Mouse (Mus musculus) left cerebral cortex, adult 9 months (tissue): ENCODE results near the gene Hs2st1.

Experiments
- DNase-seq, 2 experiments: peaks; one replicate each; pipeline ENCODE4 v3.0.0; 2022; ENCODE audit warnings: low spot score in 2 of 2

The Hs2st1 gene

GRCm38 (mm10) chr3:144437871-144438398 is 132.0 kb downstream of the Hs2st1 start:
- DNase-seq = no peak

DNA sequence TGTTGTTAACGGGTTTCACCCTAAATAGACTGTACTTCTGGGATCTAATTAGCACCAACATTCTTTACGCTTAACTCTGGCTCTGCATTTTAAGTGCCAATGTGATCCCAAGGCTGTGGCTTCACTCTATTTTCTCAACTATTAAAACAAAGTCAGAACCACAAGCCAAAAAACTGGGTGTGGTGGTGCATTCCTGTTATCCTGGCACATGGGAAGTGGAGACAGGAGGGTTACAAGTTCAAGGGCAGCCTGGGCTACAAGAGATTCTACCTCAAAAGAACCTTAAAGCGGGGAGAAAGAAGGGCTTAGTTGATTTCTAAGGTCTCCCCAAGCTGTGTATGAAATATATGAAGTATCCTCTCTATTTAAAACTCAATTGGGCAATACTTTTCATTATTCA is 133.9 kb downstream of the Hs2st1 start:
- no peak for DNase-seq

DNA sequence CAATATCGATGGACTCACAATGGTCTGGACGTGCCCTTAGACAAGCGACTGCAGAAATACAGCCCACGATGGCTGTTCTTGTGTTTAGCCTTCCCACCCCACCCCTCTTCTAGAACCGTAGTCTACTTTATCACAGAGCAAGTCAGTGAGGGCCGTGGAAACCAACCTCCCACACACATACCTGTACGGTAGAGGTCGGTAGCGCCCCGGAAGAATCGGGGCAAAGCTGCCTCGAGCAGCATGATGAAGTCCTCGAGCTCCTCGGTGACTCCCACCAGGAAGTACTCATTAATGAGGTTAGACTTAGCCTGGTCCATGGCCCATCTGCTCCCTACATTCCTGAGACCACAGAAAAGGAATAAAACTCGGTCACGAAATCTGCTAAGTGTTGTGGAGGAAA is 134.7 kb downstream of the Hs2st1 start:
- DNase-seq = no peak

DNA sequence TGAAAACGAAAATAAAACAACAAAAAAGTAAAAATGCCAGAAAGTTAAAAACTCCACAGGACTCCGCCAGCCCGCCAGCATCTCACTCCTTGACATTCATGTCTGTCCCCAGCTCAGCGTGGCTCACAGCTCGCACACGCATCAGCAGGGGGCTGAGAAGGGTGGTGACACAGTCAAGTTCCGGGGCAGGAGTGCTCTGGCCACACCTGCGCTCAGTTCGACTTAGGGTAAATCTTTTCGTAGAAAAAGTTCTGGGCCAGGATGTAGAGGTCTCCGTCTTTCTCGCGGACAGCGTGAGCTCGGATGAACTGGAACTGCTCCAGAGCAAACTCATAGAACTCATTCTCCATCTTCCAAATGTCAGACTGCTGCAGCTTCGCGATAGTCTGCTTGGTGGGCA is 135.7 kb downstream of the Hs2st1 start:
- no peak for DNase-seq

DNA sequence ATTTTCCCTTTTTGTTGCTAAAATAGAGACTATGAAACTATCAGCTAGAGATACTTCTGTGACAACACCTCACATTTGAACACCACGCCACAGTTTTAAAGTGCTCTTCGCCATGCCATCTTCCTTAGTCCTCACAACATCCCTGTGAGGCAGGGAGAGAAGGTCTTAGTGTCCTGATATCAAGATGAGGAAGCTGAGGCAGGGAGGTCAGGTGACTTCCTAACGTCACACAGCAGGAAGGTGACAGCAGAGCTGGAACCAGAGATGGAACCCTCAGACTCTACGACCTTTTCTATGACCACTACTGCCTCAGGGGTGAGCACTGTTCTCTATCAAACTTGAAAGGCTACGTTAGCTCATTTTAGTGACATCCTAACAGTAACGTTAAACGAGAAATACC is 136.9 kb downstream of the Hs2st1 start:
- no peak for DNase-seq

- DNase-seq = no peak
These were observed 137.8 kb downstream of the Hs2st1 start for GRCm38 (mm10) chr3:144432143-144432577.

DNA sequence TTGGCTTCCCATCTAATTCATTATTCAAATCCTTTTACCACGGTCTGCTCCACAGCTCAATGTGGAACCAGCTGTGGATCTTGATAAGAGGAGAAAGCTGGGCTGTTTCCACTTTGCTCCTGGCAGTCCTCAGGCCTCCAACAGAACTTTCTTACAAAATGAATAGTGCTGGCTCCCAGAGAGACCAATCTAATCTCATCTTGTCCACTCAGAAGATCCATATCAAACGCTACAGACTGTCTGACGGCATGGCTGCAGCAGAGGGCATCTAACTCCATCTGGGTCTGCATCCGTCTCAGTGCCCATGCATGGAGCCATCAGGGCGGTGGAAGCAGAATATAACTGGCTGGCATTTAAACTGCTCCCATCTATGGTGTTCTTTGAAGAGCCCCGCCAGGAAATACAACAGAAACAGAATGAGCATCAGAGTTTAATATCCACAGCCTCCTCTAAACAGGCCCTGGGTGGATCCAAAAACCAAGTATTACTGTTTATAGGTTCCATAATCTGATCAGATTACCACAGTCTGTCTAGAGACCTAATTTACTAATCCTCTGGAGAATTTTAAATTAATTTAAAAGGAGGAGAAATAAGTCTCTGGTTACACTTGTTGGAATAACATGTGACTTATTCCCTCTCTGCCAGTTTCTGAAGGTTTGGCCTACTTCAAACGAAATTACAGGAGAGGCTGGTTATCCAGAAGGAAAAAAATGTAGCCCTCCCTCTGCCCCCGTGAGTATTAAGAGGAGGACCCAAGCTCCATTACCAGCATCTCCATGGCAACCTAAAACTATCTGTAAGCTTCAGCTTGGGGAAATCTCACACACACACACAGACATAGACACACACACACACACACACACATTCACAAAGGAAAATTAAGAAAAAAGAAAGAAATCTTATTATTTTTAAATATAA is 141.2 kb downstream of the Hs2st1 start:
- DNase-seq = no peak

GRCm38 (mm10) chr3:144425041-144425448 is 144.9 kb downstream of the Hs2st1 start:
- peak; percentile 74 to 87 for DNase-seq

- DNase-seq = no peak
These were observed 148.4 kb downstream of the Hs2st1 start for GRCm38 (mm10) chr3:144421404-144422180.

DNA sequence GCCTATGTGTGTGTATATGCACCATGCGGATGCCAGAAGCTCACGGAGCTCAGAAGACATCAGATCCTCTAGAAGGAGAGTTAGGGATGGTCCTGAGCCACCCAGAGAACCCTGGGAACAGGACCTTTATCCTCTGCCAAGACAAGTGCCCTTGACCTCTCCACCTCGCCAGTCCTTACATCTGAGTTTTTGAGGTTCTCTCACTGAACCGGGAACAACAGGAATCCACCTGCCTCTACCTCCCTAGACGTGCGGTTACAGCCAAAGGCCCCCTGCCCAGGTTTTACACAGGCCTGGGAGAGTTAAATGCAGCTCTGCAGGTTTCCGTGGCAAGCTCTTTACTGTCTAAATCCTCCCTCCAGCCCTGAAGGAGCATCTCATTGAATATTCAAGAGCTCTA is 156.2 kb downstream of the Hs2st1 start:
- DNase-seq = no peak

DNA sequence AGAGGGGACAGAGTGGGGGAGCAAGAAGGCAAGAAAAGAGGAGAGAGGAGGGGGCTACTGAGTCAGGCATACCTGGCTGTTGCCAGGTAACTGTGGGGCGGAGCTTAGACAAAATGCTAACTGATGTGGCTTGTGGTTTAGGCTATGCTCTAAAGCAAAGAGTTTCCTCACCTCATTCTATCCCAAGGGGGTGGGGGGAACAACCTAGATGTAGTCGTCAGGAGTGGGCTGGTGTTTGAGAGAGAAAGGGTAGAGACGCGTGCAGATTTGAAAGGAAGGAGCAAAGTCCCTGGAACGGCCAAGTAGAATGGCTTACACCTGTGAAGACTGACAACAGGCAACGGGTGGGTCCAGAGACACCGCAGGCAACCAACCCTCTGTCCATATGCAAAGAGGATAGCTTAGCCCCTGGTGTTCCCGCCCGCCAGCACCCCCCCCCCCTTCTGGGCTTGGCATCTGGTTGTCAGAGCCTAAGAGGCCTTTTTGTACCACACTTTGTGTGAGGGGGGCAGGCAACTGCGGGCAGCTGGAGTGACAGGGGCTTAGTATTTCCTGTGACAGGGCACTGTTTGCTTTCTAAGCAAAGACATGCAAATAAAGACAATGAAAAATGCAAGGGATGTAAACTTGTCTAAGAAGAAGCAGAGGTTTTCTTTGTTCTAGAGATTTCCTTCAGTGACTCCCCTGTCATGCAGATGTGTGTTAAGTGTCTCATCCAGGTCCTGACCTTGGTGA is 157.3 kb downstream of the Hs2st1 start:
- no peak for DNase-seq

- no peak for DNase-seq
These were observed 158.2 kb downstream of the Hs2st1 start for GRCm38 (mm10) chr3:144411650-144412278.

- DNase-seq = no peak
These were observed 158.9 kb downstream of the Hs2st1 start for GRCm38 (mm10) chr3:144411051-144411542.

DNA sequence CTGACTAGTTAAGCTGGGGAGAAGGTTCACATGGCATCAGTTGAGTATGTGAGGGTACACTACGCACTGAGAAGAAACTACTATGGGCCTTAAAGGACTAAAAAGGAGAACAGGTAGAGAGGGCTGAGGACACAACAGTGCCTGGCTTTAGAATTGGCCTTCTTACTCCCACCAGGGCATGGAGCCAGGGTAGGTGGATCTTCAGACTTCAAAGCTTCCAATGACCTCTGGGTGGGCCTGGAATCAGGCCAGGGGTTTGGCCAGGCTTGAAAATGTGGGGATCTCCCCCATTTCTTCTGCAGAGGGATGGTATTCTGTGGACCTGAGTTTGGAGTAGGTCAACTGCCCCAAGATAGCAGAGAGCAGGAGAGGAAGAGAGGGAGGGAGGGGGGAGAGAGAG is 161.0 kb downstream of the Hs2st1 start:
- DNase-seq = no peak

DNA sequence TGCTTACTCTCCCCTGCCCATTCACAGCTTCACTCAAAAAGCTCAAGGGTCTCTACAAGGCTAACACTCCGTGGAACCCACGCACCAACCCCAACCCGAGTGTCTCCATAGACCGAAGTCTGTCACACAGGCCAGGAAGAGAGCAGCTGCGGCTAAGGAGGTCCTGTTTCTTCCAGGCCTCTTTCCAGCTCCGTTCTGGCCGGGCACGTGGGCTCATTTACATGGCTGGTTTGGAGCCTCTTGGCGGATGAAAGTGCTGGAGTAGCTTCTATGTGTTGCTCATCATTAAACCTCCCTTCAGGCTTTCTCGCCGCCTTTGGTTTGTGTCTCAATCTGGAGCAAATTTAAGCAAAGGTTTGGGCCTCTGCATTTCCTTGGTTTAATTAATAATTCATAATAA is 164.7 kb downstream of the Hs2st1 start:
- no peak for DNase-seq

GRCm38 (mm10) chr3:144401292-144401691 is 168.7 kb downstream of the Hs2st1 start:
- DNase-seq = no peak

- DNase-seq = no peak
These were observed 169.1 kb downstream of the Hs2st1 start for GRCm38 (mm10) chr3:144400870-144401269.

- DNase-seq = no peak
These were observed 169.6 kb downstream of the Hs2st1 start for GRCm38 (mm10) chr3:144400374-144400773.

- peak; percentile 35 to 91 for DNase-seq
These were observed 170.5 kb downstream of the Hs2st1 start for GRCm38 (mm10) chr3:144399358-144400096.

GRCm38 (mm10) chr3:144398166-144398565 is 171.8 kb downstream of the Hs2st1 start:
- no peak for DNase-seq
